Mouse (Mus musculus): ENCODE measurements at regions not wholly inside any gene's neighbourhood (a gene's known extent, or its start where the extent isn't known, plus 50 kb on each side); places are given as distances from the start of the nearest gene placed in this dataset.

DNA sequence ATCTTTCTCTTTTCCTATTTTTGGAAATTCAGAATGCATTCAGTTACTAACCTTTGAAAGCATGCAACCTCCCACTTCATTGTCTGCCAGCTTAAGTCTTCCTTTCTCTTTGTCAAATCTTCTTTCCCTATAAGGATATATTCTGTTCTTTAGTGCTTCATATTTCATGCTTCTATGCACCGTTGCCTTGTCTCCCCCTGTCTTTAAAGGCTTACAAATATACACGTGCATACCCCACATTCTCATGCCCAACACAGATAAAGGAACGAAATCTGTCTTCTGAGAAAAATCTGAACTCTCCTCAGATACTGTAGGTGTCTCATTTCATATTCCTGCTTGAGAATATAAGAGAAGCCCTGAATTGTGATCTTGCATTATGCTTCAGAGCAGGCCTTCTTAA lies 167.9 kb upstream of the Dph6 start:
- no peak for DNase-seq (ENCODE audit: extremely low read depth, insufficient read length, low spot score)

DNA sequence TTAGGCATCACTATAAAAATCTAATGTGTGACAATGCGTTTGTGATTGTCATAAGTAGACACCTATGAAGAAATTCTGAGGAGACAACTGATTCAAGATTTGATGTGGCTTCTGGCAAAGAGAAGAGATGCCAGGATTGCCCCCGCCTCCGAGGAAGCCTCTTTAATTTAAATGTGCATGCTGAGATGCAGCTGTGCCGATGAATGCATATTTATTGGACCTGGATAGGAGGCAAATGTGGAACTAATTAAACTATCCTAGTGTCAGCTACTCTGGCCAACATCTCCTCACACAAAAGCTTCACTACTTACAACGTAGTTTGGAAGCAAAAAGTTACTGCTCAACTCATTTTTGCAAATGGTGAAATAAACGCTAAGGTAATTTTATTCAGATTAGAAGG lies 173.4 kb upstream of the Dph6 start:
- DNase-seq (ENCODE audit: extremely low read depth, insufficient read length, low spot score), result no peak

DNA sequence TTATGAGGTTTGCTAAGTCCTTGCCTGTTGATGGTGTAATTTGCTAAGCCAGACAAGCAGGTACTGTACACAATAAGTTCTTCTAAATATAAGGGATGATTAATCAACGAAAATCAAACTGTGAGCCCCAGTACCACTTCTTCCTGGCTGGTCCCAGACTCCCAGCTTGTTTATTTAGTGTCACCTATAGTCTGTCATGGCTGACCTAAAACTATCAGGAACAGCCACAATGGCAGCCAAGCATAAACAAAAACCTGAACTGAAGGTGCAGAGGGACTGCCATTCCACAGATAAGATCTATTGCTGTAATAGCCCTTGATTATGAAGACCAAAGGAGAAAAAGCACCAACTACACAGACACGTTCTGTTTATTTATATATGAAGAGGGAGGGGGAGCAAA lies 180.9 kb upstream of the Dph6 start:
- no peak for DNase-seq (ENCODE audit: extremely low read depth, insufficient read length, low spot score)

DNA sequence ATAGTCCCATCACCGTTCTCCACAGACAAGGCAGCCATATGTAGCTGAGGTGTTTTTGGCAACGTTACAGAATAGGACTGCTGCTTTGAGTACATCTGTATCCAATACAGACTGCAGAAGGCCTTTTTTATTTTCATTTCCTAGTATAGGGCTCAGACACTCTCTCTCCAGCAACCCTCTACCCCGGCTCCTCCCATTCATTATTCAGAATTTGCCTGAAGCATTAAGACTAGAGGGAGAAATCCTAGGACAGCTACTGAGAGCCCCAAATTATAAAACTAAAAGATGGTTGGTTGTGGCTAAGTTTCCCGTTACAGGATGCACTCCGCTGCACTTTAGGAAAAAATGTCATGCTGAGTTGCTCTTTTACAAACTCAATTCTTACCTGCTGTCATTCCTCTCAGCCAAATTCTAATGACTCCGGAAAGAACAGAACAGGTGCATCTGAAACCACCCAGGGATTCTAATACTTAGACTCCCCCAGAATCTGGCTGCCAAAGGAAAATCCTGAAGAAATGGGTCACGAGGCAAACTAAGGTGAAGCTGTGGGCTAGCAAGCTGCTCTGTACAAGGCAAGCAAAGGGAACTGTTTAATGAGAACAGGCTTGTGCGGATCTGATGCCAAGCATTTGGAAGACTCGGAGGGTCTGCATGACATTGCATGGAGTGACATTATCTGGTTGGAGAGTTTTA lies 189.1 kb upstream of the Dph6 start:
- no peak for DNase-seq (ENCODE audit: extremely low read depth, insufficient read length, low spot score)

DNA sequence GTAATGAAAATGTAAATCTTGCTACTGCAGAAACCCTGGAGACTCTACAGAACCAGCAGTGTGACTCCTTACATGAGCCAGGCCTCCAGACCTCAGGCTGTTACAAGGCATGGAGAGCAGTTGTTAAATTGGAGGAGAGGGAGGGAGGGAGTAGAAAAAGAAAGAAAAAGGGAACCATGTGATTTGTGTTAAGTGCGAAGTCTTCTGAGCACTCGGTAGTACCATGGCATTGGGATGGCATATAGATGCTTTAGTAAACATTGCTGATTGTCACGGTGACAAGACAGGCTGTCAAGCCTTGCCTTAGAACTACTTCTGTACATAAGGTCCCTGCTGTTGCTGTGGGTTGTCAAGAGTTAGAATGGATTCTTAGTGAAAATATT lies 189.6 kb upstream of the Dph6 start:
- DNase-seq (ENCODE audit: extremely low read depth, insufficient read length, low spot score), result no peak

- DNase-seq (ENCODE audit: extremely low read depth, insufficient read length, low spot score), result no peak
Measured at GRCm38 (mm10) chr2:114848439-114848838, 193.7 kb upstream of the Dph6 start.

- no peak for DNase-seq (ENCODE audit: extremely low read depth, insufficient read length, low spot score)
Measured at GRCm38 (mm10) chr2:114848914-114849313, 194.2 kb upstream of the Dph6 start.

DNA sequence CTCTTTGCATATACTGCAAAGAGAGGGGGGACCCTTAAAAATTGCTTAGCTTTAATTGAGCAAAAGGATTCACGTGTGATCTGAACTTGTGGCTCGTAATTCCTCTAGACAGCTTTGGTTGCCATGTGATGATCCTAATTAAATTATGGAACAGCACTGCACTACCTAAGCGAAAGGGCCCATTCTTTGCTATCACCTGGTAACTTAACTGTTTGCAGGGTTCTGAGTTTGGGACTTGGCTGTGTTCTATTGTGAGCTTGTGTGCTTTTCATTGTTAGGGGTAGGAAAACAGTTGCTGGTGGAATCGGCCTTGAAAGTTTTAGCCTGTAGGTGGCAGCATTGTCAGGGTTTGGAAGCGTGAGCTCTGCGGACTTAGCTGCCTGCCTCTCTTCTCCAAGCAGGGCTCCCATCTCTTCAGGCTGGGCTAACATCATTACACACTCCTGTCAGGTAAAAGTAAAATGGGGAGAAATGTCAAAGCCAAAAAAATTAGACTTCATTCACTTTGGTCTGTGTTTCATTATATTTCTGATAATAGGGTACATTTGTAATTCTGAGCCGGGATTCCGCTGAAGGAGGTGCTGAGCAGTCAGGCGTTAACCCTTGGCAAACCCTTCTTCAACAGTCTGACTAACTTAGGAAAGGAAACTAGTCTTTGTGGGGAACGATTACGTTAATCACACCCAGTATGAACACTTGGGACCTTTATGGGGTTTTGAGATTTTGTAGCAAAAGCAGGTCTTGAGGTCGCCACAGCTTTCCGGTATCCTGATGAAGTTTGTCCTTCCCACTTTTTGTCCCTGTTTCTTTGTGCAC lies 199.2 kb upstream of the Dph6 start:
- DNase-seq (ENCODE audit: extremely low read depth, insufficient read length, low spot score), result peak; percentile 1

GRCm38 (mm10) chr2:114872272-114872671 lies 217.5 kb upstream of the Dph6 start:
- no peak for DNase-seq (ENCODE audit: extremely low read depth, insufficient read length, low spot score)

DNA sequence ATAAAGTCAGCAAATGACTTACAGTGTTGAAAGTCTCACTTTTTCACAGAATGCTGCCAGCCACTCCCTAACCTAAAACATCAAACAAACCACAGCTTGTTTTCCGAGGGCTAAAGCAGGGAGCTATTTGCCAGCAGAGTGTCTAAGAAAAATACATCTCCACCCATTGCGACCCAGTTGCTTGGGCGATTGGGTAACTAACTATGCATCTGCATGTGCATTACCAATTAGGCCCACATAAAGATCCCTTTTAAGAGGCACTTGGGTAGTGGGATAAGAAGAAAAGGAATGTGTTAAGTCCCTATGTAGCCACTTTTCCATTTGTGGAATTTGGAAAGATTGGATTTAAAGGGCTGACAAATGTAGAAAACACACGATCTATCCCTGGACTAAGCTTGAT lies 218.3 kb upstream of the Dph6 start:
- DNase-seq (ENCODE audit: extremely low read depth, insufficient read length, low spot score), result no peak

GRCm38 (mm10) chr2:114879084-114879483 lies 224.3 kb upstream of the Dph6 start:
- no peak for DNase-seq (ENCODE audit: extremely low read depth, insufficient read length, low spot score)

- no peak for DNase-seq (ENCODE audit: extremely low read depth, insufficient read length, low spot score)
Measured at GRCm38 (mm10) chr2:114879784-114880183, 225.0 kb upstream of the Dph6 start.

GRCm38 (mm10) chr2:114885734-114886260 lies 231.0 kb upstream of the Dph6 start:
- DNase-seq (ENCODE audit: extremely low read depth, insufficient read length, low spot score), result no peak

- no peak for DNase-seq (ENCODE audit: extremely low read depth, insufficient read length, low spot score)
Measured at GRCm38 (mm10) chr2:114898812-114899211, 244.0 kb upstream of the Dph6 start.

DNA sequence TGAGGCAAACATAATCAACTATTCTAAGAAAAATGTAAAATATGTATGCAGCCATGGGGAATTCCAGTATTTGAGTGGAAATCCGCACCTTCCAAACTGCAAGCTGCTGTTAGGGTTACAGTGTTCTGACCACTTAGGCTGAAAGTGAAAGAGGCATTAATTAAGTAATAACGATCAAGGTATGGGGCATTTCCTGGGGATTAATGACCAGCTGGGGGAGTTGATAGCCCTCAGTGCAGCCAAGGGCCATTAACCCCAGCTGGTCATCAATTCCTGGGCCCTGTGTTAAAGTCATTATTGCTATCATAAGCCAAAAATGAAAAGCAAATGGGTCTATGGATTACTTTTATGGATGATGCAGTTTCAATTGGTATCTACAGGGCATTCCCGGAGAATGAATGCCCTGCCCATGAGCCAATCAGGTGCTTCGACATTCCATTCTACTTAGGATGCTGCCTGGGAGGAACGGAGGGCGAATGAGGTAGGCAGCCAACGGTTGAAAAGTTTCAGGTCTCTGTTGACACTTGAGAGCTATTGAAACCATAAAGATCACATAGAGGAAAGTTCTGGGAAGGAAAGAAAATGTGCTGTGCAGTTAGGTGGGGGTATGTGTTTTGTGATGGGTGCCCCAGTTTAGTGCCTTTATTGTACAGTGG lies 257.2 kb upstream of the Dph6 start:
- DNase-seq (ENCODE audit: extremely low read depth, insufficient read length, low spot score), result no peak

DNA sequence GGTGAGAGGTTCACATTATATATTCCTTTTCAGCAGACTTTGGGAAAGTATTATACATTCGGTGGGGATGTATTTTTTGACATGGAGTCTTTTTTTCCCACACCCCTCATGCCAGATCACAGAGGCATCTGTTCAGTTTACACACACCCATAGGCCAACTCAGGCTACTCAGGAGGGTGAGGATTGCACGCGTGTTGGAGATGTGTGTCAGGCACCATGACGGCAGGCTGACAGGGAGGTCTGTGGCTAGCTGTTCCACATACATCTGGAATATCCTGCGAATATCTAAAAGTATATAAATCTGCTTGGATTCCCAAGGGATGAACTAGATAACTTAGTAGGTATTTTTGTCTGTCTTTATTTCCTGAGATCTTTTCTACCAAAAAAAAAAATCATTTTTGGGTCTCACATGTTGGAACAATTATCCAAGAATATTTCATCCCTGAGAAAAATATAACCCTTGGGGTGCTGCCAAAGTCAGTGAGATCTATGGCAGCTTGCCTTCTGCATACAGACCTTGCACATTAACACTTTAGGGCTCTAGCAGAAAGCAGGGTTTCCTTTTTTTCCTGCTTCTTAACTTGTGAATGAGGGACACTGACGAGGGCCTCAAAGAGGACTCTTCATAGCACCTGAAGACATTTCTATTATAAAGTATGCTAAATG lies 260.4 kb upstream of the Dph6 start:
- DNase-seq (ENCODE audit: extremely low read depth, insufficient read length, low spot score), result no peak

DNA sequence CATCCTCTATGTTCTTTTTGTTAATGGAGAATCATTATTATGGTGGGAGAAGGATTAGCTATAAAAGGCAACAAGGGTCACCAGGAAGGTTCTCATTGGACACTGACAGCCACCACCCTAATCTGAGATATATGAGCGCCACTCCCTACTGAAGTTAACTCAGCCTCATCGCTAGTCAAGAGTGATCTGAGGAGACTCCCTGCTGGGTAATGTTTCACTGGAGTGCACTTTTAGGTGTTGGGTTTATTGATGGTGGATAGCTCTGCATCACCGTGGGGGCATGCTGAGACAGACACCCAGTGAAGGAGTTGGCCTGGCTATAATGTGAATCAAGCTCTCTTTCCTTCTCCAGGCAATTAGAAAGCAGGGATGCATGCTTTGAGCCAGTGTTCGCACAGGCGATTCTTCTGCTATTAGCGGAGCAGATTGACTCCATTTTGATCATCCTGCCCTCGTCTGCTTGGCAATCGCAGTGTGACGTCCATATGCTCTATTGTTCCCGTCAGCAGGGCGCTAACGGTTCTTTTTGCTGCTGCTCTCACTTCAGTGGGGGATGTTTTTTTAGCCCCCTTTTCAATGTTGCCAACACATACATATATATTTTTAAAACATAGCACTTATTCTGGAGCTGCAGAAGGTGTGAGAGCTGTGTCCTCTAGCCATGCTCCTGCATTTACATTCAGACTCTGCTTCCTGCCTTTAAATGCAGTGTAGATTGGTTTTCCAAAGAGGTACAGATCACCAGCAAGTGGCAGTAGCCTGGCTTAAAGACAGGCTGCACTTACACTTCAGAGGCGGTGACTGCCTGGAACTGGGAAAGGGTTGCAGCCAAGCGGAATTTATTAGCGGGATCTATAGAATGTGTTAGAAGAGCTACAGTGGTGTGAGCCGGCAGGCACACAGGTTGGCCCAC lies 263.9 kb upstream of the Dph6 start:
- DNase-seq (ENCODE audit: extremely low read depth, insufficient read length, low spot score), result no peak

DNA sequence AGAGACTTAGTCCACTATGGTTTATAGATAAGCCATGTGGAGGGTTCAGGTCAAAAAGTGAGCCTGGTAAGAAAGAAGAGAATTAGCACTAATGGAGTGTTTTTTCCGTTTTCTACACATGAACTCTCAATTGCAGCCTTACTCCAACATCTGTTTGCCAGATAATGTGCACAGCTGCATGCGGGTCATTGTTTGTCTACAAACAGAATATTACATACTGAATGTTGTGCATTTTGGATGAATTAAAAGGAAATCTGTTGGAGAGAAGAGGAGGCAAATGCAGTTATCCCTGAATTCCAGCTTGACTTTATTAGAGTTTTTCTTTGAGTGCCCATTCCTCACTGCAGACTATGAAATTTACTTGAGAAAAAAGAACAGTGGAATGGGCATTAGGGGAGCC lies 269.1 kb upstream of the Dph6 start:
- DNase-seq (ENCODE audit: extremely low read depth, insufficient read length, low spot score), result no peak

- no peak for DNase-seq (ENCODE audit: extremely low read depth, insufficient read length, low spot score)
Measured at GRCm38 (mm10) chr2:114935436-114935835, 280.7 kb upstream of the Dph6 start.
